Mouse (Mus musculus) frontal cortex, adult 2 months (tissue): Measurements from ENCODE around the gene Nat8f6. TPM values are rescaled to one million over a fixed set of nuclear protein-coding genes. Genes with fewer than 3 reads are reported as not detected.

ENCODE experiments used
- polyA plus RNA-seq: library from polyadenylated mRNA; depleted of rRNA; stranded (reverse); fragments of >200 nt; gene quantifications from 2 replicates; pipeline ENCODE4 v1.2.3, GENCODE M21; 2012; rRNA removed

Nat8f6 gene
- polyA plus RNA-seq, 1 experiment, result 1.3 TPM

Other genes with a start within 250 kb of the Nat8f6 start
- gene Alms1, start 233.4 kb downstream of the Nat8f6 start, polyA plus RNA-seq, result 4.5 and 4.7 TPM in 2 replicates
- 0.50 and 0.67 TPM in 2 replicates for gene Nat8f7, start 107.7 kb downstream of the Nat8f6 start, polyA plus RNA-seq
- gene Nat8f3, start 55.2 kb downstream of the Nat8f6 start, polyA plus RNA-seq, result 9.9 and 12.1 TPM in 2 replicates
- gene Nat8f5, start within 50 bp of the Nat8f6 start, polyA plus RNA-seq, result 4.6 and 6.3 TPM in 2 replicates
- gene Nat8, start 11.1 kb upstream of the Nat8f6 start, polyA plus RNA-seq, result 2.8 and 3.5 TPM in 2 replicates
- gene Nat8f2, start 48.2 kb upstream of the Nat8f6 start, polyA plus RNA-seq, result 0.32 TPM in 2 replicates
- gene Nat8f4, start 83.9 kb upstream of the Nat8f6 start, polyA plus RNA-seq, result 8.7 and 8.9 TPM in 2 replicates
- 96.5 and 102 TPM in 2 replicates for gene Tprkb, start 90.9 kb upstream of the Nat8f6 start, polyA plus RNA-seq
- gene Nat8f1, start 94.7 kb upstream of the Nat8f6 start, polyA plus RNA-seq, result 35.5 and 36.2 TPM in 2 replicates
- 102 and 105 TPM in 2 replicates for gene Dusp11, start 140.7 kb upstream of the Nat8f6 start, polyA plus RNA-seq
- not detected in 2 replicates for gene Figla, start 195.2 kb upstream of the Nat8f6 start, polyA plus RNA-seq
- 100 and 108 TPM in 2 replicates for gene Add2, start 207.7 kb upstream of the Nat8f6 start, polyA plus RNA-seq